Mouse (Mus musculus): ENCODE data around the gene C1qtnf5.

DNA sequence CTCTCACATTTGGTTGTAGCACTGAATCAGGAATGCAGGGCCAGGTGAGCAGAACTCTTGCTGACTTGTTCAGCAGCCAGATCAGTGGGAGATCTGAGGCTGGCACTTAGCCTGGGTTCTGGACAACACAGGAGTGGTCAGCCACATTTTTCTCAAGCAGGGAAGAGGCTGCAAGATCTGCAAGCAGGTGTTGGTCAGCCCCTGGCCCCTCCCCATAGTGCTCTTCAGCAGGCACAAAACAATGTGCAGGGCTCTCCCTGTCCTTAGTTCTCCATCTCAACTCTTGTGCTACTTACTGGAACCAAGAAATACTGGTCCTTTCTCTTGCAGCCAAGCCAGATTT lies 37.6 kb downstream of the C1qtnf5 start:
- no peak for TF ChIP-seq POLR2A (IDR thresholded peaks at IDR 0.05; ENCODE audit: insufficient read depth, low read length)
- no peak for TF ChIP-seq CTCF (IDR thresholded peaks at IDR 0.05; ENCODE audit: low read depth, low read length)

Measured in ES-Bruce4 (cell line).